Mouse (Mus musculus) forelimb bud, embryonic 11.5 days (tissue): Measurements from ENCODE around the gene F12.

ENCODE experiments used
- DNase-seq: peaks from one replicate; pipeline ENCODE4 v3.0.0-alpha.2; 2012; ENCODE audit warnings: low read depth, low spot score

F12 gene

DNA sequence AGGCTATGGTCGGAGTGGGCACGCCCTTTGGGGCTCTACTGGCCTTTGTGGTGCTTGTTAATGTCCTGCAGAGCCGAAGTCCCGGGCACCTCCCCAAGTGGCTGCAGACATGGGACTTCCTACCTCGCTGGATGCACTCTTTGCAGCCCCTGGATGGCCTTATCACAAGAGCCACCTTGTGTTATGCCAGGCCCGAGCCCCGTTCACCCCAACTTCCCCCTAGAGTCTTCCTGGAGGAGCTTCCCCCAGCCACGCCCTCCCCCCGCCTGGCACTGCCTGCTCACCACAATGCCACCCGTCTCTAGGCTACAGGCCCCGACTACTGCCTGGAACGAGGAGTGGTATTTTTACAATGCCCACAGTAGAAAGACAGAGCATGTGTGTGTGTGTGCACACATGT lies 13.3 kb downstream of the F12 start:
- DNase-seq = no peak

DNA sequence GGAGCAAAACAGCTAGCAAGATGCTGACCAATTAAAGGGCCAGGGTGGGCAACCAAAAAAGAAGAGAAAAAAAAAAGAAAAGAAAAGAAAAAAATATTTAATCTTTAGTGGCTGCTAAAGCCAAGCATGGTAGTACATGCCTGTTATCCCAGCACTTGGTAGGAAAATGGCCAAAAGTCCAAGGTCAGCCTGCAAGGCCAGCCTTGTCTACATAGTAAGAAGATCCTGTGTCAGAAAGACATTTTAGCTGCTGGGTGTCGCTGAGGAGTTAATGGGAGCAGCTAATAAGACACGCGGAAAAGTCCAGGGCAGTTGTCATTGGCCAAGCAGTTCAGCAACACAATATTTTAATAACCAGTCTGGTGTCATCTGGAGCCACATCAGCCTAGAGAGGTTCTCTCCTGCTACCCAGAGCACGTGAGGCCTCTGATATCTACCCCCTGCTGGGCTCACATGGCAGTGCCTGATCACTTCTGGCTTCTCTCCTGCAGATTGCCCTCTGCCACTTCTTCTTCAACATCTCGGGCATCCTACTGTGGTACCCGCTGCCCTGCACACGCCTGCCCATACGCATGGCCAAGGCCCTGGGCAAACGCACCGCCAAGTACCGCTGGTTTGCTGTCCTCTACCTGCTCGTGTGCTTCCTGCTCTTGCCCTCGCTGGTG lies 13.8 kb downstream of the F12 start:
- no peak for DNase-seq

DNA sequence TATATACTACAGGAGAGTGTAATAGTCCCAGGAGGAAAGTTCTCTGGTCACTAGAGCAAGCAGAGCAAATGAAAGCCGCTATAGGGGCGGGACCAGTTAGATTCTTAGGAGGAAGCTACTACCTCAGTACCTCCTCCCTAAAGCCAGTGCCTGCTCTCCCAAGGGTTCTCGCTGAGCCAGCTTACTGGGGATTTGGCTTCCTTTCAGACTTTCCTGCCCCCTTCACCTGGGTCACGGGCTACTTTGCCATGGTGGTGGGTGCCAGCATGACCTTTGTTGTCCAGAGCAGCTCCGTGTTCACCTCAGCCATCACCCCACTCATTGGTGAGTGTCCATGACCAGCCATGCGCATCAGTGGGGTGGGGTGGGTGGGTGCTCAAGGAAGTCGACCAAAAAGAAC lies 14.8 kb downstream of the F12 start:
- no peak for DNase-seq

DNA sequence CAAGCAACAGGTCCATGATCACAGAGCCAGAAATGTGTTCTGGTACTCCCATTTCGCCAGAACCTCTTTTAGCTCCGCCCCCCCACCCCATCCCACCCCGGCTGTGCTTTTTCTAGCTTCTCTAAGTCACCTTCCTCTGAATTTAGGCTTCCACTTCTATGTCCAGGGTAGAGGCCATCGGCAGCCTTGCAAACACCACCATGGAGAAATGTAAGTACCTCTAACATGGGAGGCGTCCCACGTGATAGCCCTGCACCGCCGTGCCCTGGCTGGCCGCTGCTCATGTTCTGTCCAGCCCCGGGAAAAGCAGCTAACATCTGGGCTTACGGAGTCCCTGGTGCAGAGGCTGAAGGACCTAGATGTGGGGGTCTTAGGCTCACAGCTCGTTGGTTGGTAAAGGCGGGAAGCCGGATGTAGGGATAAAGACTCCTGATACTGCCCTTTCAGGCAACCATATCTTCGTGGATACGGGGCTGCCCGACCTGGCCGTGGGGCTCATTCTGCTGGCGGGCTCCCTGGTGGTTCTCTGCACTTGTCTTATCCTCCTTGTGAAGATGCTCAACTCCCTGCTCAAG lies 18.0 kb downstream of the F12 start:
- DNase-seq = no peak

DNA sequence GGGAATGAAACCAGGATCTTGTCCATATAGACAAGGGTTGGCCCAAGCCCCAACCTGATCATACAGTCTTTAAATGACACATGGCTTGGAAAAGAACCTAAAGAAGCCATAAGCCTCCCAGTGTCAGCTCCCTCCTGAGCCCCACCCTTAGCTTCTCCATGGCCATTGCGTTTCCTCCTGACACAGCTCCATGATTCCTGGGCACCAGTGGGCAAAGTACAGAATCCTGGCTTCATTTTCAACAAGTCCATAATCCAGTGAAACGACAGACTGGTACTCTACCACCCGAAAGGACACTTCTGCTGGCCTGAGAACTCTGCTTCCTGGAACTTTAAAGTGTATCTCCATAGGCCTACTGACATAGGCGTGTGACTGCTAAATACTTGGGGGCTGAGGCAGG lies 19.3 kb downstream of the F12 start:
- DNase-seq = no peak

DNA sequence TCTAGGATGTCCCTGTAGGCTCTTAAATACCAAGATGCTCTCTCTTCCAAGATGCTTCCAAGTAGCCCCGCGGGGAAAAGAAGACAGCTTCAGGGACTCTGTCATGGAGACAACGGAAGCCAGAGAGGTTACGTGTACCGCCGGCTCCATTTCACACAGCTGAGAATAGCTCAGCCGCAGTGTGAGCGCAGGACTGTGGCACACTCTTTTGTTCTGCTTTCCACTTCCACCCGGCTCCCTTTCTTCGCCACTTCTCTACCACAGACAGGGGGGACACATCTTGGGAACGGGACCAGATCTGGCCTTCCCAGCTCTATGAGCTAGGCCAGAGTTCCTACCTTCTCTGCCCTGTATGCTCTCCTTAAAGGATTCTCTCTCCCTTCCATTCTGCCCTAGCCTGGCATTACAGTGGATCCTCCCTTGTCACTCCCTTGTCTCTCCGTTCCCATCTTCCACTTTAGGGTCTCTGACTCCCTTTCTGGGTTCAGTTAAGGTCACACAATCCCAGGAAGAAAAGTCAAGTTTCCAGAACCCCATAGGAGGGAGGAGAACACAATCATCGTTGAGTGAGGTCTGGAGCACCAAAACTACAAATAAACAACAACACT lies 20.7 kb downstream of the F12 start:
- no peak for DNase-seq

DNA sequence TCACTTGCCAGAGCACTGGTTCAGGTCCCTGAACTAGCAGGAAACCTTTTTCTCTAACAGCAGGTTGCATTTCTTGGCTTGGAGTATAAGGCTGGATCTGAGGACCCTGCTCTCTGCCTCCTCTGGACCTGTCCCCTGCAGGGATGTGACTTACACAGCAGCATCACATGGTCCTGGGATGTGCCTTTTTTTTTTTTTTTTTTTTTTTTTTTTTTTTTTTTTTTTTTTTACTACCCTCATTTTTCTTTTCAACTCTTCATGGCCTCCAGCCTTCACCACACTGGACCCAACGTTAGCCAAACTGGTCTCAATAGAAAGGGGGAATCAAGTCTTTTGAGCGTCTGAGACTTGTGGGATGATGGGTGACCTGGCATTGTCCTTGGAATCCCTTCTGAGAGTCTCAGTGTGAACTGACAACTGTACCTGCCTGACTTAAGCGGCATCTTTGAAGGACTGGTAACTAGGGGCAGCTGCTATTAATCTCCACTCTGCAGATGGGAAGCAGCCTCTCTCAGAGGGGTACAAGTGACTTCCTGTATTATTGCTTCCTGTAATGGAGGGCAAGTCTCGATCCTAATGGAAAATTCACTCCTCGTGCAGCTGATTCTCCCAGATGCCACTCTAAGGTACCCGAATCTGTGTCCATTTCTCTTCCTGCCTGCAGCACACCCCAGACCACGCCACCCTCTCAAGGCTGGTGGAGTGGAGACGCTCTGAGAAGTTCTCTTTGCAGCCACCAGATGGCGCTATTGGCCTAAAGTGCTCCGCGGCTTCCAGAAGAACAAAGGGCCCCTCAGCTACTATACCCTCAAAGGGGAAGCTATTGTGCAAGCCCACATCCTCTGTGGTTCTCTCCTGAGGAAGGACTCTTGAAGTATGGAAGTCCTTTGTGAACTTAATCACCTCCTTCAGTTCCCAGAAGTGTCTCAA lies 21.5 kb downstream of the F12 start:
- DNase-seq = peak; percentile 92

DNA sequence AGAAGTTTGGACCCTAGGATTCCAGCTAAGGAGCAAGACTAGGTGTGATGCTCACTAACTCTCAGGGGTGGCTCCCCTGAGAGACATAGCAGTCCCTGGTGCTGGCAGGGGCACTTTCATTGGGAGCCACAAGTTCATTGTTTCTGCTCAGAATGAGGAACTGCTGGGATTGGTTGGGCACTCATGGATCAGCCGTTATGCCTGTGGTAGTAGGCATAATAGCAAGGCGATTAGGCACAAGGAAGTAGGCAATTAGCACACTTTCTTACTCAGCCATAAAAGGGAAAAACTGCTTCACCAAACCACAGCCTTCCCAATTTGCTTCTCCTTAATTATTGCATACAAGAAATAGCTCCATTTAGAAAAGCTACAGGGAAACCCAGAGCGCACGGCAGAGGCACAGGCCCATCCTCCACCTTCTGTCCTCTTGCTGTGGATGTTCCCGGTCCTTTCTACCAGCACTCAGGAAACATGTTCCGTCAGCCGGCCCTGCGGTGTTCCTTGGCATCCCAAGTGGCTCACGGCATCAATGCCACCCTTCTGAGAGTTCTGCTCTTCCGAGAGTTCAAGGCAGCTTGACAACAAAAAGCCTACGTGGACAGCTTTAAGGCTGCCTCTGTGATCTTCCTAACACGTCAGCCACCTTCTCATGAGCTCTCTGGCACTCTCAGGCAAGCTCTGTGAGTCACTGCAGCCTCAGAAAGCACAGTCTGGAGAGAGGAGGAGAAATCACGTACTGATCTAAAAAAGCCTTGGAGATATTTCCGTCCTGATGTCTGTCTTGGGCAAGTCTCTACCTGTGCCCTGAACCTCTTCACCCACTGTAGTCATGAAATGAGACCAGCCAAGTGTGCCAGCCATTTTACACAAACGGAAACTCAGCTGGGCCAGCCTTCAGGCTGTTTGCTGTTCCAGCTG lies 22.4 kb downstream of the F12 start:
- no peak for DNase-seq

DNA sequence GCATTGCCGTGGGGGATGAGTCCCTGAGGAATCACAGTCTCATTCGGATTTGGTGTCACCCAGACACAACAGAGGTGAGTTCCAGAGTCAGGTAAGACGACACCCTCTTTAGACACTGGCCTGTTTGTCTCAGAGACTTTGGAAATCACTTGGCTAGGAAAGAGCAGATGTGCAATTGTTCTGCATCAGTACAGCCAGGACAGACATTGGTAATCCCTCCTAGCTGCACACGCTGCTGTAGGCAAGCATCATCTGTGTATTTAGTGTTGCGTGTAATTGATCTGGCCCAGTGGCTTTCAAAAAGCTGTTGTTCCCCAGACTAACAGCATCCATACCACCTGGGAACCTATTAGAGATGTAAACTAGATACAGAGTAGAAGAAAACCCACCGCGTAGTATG lies 23.3 kb downstream of the F12 start:
- DNase-seq = no peak

DNA sequence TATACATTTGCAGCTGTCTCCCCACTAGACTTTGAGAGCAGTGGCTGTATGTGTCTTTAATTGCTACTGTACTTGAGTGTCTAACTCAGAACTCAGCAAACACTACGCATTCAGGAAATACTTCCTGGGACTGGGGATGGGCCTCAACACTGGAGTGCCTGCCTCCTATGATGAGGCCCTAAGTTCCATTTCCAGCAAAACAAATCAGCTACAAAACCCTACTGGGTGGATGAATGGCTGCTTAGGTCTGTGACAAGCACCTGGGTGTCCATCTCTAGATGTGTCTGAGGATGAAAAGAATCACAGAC lies 26.6 kb downstream of the F12 start:
- no peak for DNase-seq

DNA sequence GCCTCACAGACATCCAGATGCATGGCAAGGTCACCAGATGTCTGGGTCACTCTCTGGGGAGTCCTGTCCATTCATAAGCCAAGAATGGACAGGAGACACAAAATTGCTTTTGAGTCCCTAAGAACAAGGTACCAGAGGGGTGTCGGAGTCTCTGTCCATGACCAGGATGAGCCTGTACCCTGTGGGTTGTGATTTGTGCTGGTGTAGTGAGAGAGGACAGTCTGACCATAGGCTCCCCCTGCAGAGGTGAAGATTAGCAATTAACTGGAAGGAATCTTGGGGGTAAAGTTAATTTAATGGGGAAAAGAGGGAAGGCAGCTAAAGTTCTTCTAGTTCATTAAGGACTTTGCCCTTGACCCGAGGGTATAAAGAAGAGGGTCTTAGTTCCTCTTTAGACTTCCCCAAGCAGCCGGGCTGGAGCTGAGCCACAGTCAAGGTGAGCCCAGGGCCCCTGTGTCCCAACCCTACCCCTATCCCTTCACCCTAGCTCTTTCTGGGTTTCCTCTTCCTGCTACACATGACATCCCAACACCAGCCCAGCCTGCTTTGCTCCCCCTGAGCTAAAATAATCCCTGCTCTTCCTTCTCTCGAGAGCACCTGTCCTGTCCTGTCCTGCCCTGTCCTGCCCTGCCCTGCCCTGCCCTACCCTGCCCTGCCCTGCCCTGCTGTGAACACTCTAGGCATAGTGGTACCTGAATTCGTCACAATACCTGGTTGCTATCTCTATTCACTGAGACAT lies 27.1 kb downstream of the F12 start:
- DNase-seq = no peak

DNA sequence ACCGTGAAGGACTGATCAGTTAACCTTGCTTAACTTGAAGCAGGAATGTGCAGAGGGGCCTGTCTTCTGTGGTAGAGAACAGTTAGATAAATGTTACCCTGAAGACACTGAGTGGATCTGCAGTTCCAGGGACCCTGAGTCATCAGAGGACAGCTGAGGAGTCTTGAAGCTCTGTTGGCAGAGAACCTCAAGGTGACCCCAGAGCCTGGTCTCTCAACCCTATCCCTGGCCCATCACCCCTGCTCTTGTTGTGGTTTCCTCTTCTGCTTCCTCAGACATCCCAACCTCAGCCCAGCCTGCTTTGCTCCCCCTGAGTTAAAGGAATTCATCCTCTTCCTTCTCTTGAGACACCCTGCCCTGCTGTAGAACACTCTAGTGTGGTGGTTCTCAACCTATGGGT lies 28.5 kb downstream of the F12 start, which contains the start of gene Slc34a1:
Slc34a1 (plus strand) TSS at position 100 of the 400 bp plus-strand sequence.
- DNase-seq = no peak

DNA sequence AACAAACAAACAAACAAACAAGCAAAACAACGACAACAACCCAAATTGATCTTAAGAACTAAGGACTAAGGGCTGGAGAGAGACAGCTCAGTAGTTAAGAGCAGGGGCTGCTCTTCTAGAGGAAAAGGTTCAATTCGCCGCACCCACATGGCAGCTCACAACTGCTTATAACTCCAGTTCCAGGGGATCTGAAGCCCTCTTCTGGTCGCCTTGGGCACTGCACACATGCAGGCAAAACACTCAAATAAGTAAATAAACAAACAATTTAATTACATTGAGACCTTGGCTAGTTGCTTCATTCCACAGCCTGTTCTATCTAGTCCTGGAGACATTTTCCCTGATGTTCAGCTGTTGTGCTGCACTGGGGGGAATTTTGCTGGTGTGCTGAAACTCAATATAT lies 33.7 kb downstream of the F12 start:
- DNase-seq = no peak

DNA sequence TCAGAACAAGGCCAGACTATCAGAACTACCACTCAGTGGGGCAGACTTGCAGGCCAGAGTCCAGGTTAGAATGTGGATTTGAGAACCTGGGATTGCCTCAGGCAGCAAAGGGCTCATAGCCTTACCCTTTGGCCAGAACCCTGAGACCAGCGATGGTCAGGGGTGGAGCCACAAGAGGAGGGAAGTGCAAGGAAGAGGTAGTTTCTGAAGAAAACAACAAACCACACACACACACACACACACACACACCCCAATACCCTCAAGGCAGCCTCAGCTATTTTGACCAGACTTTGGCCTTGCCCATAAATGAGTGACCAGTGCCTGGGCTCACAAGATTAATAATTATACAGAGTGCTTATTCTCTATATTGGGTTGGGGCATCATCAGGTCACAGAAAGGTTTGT lies 35.0 kb downstream of the F12 start:
- DNase-seq = no peak

DNA sequence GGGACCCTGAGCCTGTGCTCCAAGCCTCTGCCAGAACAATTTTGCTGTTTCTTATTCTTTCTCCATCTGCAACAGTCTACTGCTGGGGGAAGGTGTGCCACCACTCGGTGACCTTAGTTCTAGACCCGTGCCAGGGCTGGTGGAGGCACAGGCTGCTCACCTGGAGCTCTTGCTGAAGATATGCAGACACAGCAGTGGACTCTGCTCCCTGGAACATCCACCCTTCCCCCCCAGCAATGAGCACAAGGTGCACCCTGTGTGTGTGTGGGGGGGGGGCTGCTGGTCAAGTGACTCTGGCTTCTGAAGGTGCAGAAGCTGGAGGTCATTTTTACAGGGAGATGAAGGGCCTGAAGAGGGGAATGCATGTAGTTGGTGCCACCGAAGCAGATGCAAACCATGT lies 35.9 kb downstream of the F12 start:
- no peak for DNase-seq

DNA sequence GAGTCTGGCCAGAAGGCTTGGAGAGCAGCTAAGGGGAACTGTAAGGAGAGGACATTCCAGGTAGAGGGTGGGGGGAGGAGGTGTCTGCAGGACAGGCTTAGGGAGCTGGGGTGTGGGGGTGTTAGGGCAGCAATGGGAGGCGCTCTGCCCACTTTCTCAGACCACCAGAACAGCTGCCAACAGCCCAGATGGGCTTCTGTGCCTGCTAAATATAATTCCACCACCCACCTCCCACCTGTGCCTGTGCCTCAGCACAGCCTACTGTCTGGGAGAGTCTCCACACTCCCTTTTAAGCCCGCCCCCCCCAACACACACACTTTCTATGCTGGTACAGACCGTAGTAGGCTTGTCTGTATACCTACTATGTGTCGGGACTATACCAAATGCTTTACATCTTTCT lies 44.8 kb downstream of the F12 start:
- no peak for DNase-seq

DNA sequence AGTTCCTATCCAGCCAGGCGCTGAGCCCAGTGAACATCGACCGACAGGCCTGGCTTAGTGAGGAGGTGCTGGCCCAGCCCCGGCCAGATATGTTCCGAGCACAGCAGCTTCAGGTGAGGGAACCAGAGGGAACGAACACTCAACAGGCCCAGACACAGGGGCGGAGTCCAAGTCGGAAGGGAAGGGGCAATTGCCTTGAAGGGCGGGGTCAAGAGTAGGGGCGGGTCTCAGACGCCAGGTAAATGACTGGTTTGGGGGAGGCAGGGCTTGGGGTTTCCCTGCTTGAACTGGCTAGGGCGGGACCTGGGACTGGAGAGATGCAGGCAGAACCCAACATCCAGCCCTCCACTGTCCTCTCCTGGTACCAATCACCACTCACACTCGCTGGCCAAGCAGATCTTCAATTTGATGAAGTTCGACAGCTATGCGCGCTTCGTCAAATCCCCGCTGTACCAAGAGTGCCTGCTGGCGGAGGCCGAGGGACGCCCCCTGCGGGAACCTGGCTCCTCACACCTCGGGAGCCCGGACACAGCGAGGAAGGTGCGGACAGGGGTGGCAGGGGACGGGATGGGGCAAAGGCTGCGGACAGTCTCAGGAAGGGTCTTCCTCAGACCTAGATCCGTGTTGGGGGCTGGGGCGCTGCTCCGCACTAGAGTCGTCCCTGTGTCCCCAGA lies 47.5 kb downstream of the F12 start:
- DNase-seq = peak; percentile 5

DNA sequence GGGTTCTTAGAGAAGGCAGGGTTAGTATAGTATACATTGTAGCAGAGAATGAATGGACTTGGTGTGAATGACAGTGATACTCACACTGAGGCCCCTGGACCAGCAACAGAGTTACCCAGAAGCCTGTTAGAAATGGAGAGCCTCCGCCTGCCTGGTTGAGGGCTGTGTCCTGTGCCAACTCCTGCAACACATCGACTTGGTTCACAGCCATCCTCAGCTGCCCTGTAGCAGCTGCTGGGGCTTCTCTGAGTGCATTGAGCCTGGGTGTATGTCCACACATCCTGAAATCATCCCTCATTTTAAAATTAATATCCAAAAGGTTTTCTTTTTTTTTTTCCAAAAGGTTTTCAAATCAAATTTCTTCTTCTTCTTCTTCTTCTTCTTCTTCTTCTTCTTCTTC lies 50.7 kb downstream of the F12 start:
- no peak for DNase-seq

DNA sequence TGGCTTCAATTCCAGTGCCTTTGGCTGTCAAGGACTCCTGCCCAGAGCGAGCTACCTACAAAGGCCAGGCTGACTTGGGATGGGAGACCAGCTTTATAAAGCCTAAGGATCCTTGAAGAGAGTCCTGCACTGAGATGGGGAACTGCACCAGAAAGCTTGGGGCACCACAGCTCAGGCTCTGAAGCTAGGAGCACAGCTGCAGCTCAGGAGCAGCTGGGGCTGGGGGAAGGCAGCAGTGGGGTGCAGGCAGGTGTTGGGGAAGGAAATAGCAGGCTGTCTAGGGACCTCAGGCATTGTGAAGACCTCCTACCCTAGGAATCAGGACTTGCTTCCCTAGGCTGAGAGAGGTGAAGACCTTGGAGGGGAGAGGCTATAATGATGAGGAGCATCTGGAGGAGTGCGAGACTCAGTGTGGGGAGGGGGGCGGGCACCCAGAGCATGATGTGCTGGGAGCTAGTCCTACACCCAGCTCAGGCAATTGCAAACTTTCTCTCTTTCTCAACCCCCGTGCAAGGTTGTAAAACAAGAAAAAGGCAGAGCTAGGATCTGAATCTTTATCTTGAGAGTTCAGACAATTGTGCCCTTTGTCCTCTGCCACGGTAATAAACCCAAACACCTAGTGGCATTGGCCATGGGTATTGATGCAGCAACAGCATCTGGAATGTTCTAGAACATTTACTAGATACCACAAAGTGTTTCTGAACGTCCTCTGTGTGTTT lies 52.2 kb downstream of the F12 start:
- no peak for DNase-seq

DNA sequence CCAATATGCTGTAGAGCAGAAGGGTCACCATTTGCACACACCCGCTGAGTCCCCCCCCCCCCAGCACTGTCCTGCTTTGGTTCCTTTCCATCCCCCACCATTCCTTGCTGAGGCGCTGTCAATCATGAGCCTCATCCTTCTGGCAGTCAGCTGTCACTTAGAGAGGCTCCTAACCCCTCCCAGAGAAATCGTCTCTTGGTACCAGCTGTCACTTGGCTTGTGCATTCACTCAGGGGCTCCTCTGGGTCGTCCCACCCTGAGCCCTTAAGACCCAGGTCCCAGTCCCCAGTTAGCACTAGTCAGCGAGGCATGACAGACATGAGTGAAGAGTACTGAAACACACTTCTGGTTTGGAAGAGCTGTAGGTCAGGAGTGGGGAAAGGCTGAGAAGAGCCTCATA lies 54.9 kb downstream of the F12 start:
- DNase-seq = no peak
